Mouse (Mus musculus) T-cell, adult 66 days (primary cell): ENCODE data around the gene 4930426L09Rik. TPM values are rescaled to one million over a fixed set of nuclear protein-coding genes. Genes with fewer than 3 reads are reported as not detected.

Experiments used
- total RNA-seq, 2 experiments: library from RNA; stranded (reverse); gene quantifications; 3 replicates in 1 of 2; 4 replicates in 1 of 2; pipeline ENCODE4 v1.2.4; 2023

The 4930426L09Rik gene
- total RNA-seq = 1 to 10 TPM; 1.4 to 3.0 TPM

DNA sequence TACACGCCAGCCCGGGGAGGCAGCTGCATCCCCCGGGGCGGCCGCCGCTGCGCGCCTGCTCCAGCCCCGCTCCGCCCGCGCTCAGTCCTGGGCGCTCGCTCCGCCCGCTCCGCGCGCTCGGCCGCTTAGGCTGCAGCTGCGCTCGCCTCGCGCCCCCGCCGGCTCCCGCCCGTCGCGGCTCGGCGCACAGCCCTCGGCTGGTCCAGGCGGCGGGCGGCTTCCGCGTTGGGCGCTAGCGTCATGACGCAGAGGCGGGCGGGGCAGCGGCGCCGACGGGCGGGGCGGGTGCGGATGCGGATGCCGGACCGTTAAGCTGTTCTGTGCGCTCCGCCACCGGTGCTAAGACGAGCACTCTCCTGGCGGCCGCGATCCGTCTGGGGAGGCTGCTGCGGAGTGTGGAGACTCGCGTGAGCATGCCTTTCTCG is at the start of gene 4930426L09Rik, which contains the start of gene Pip4k2a:
Gene 4930426L09Rik (plus strand): TSS at position 290 of the 425 bp plus-strand sequence.
Gene Pip4k2a (minus strand): TSS at position 73 of the 425 bp plus-strand sequence.

Other genes with a start within 250 kb of the 4930426L09Rik start
- gene Pip4k2a, start 217 bp upstream of the 4930426L09Rik start, total RNA-seq = 100 to 1,000 TPM; 115 to 118 TPM
- gene Armc3, start 201.0 kb downstream of the 4930426L09Rik start, total RNA-seq = 1 to 10 TPM; 1.0 to 1.1 TPM